Mouse (Mus musculus) heart, adult 2 months (tissue): ENCODE measurements at regions not wholly inside any gene's neighbourhood (a gene's known extent, or its start where the extent isn't known, plus 50 kb on each side); places are given as distances from the start of the nearest gene placed in this dataset.

Experiments used
- DNase-seq, 2 experiments: peaks; one replicate each; pipeline ENCODE4 v3.0.0; 2021
- H3K27ac ChIP-seq: fragments of 200-600 bp; 2 replicates; pipeline ENCODE4 v1.8.1; 2022
- H3K27me3 ChIP-seq: fragments of 200-500 bp; 2 replicates; pipeline ENCODE4 v1.6.1; 2012; ENCODE audit warnings: mild to moderate bottlenecking, low read length, inconsistent platforms, mixed read lengths; ENCODE audit not compliant: control insufficient read depth, insufficient read depth
- H3K36me3 ChIP-seq: fragments of 200-500 bp; 2 replicates; pipeline ENCODE4 v1.6.1; 2012; ENCODE audit warnings: low read length, inconsistent platforms; ENCODE audit not compliant: control insufficient read depth, insufficient read depth
- H3K4me1 ChIP-seq: fragments of 200-500 bp; 2 replicates; pipeline ENCODE4 v1.6.1; 2011; ENCODE audit warnings: low read length; ENCODE audit not compliant: control insufficient read depth, insufficient read depth
- H3K4me3 ChIP-seq: fragments of 200-600 bp; 2 replicates; pipeline ENCODE4 v1.8.1; 2022
- H3K79me2 ChIP-seq: fragments of 200-500 bp; replicated peaks from 2 replicates; pipeline ENCODE4 v1.6.1; 2012; ENCODE audit warnings: mild to moderate bottlenecking, inconsistent platforms, low read length, moderate library complexity, mixed read lengths; ENCODE audit not compliant: control insufficient read depth, insufficient read depth
- H3K9ac ChIP-seq: fragments of 200-500 bp; 2 replicates; pipeline ENCODE4 v1.6.1; 2012; ENCODE audit warnings: low read depth, mild to moderate bottlenecking, control low read depth, inconsistent platforms, low read length, mixed read lengths
- CTCF ChIP-seq: fragments of 200-600 bp; IDR thresholded peaks from 2 replicates; pipeline ENCODE4 v1.8.1; 2022; ENCODE audit warnings: antibody characterized with exemption, mild to moderate bottlenecking, moderate library complexity
- EP300 ChIP-seq: fragments of 200-500 bp; IDR thresholded peaks from 2 replicates; pipeline ENCODE4 v1.6.1; 2011; ENCODE audit warnings: low read depth, low read length, control low read depth; ENCODE audit not compliant: insufficient read depth
- POLR2A ChIP-seq: fragments of 200-500 bp; IDR thresholded peaks from 2 replicates; pipeline ENCODE4 v1.6.1; 2011; ENCODE audit warnings: mild to moderate bottlenecking, low read depth, low read length, control low read depth; ENCODE audit not compliant: insufficient read depth
- WGBS: fragments of 180-500 bp; shearing (Covaris S2); methylation state at CpG from one replicate; pipeline ENCODE4 v1.1.7; 2018; 5-methylcytosine and 5-hydroxymethylcytosine counted together
- intact Hi-C: fragments of 180-260 bp; cut with DNase I; formaldehyde crosslinking; loops from one replicate; pipeline ENCODE4 v1.15.1; 2025

- H3K79me2 ChIP-seq = no peaks in the 10 kb centered on the region
- H3K4me1 ChIP-seq = no peaks in the 10 kb centered on the region
- intact Hi-C loops = loop anchor here (1.0 to 10.0 kb wide), 5 partner anchors 262 to 443 kb away; partner anchors contain the start of gene Lrig1
- DNase-seq = peak in 1 of 2 experiments; percentile 19
- no peak overlapping the region for H3K9ac ChIP-seq
- H3K36me3 ChIP-seq = no peaks in the 10 kb centered on the region
- no peak overlapping the region for H3K27ac ChIP-seq
- H3K4me3 ChIP-seq = no peak overlapping the region
- WGBS = 6% methylated on average over 3 of the region's 3 CpGs
- TF ChIP-seq EP300 = no peak
- peak; percentile 88 for TF ChIP-seq CTCF
- H3K27me3 ChIP-seq = no peaks in the 10 kb centered on the region
Observed at GRCm38 (mm10) chr6:94966962-94967361, 150.1 kb upstream of the Kbtbd8 start.

GRCm38 (mm10) chr6:94963204-94963603 is 153.8 kb upstream of the Kbtbd8 start:
- no peak for DNase-seq
- TF ChIP-seq EP300 (no peak), CTCF (no peak), POLR2A (no peak)
- no peaks in the 10 kb centered on the region for H3K36me3 ChIP-seq
- no peak overlapping the region for H3K27ac ChIP-seq
- 78% methylated on average over 4 of the region's 4 CpGs for WGBS
- H3K79me2 ChIP-seq = no peaks in the 10 kb centered on the region
- intact Hi-C loops = loop anchor here (10.0 kb wide), 1 partner anchor 258 kb away; the partner anchor contains the start of gene Lrig1
- H3K4me1 ChIP-seq = no peaks in the 10 kb centered on the region
- no peak overlapping the region for H3K9ac ChIP-seq
- no peak overlapping the region for H3K4me3 ChIP-seq
- H3K27me3 ChIP-seq = no peaks in the 10 kb centered on the region

GRCm38 (mm10) chr6:94962411-94963087 is 154.5 kb upstream of the Kbtbd8 start:
- Histone ChIP-seq H3K4me3 (no peak overlapping the region), H3K27ac (no peak overlapping the region), H3K9ac (no peak overlapping the region), H3K36me3 (no peaks in the 10 kb centered on the region), H3K79me2 (no peaks in the 10 kb centered on the region), H3K4me1 (no peaks in the 10 kb centered on the region), H3K27me3 (no peaks in the 10 kb centered on the region)
- intact Hi-C loops = loop anchor here (10.0 kb wide), 1 partner anchor 258 kb away; the partner anchor contains the start of gene Lrig1
- TF ChIP-seq POLR2A = no peak
- WGBS = 34% methylated on average over 7 of the region's 7 CpGs
- DNase-seq = no peak

- H3K4me3 ChIP-seq = no peak overlapping the region
- no peak overlapping the region for H3K9ac ChIP-seq
- 73% methylated on average over 1 of the region's 1 CpGs for WGBS
- TF ChIP-seq POLR2A (no peak), CTCF (no peak), EP300 (no peak)
- no peaks in the 10 kb centered on the region for H3K4me1 ChIP-seq
- no peaks in the 10 kb centered on the region for H3K36me3 ChIP-seq
- no peak for DNase-seq
- H3K27me3 ChIP-seq = no peaks in the 10 kb centered on the region
- no peak overlapping the region for H3K27ac ChIP-seq
- no peaks in the 10 kb centered on the region for H3K79me2 ChIP-seq
- intact Hi-C loops = loop anchor here (10.0 kb wide), 1 partner anchor 257 kb away; the partner anchor contains the start of gene Lrig1
Observed at GRCm38 (mm10) chr6:94961821-94962220, 155.2 kb upstream of the Kbtbd8 start.

GRCm38 (mm10) chr6:94957990-94958389 is 159.1 kb upstream of the Kbtbd8 start:
- Histone ChIP-seq H3K27me3 (no peaks in the 10 kb centered on the region), H3K9ac (no peak overlapping the region), H3K4me1 (no peaks in the 10 kb centered on the region), H3K79me2 (no peaks in the 10 kb centered on the region), H3K4me3 (no peak overlapping the region), H3K27ac (no peak overlapping the region), H3K36me3 (no peaks in the 10 kb centered on the region)
- intact Hi-C loops = no loop called here
- WGBS = 52% methylated on average over 6 of the region's 6 CpGs
- DNase-seq = no peak
- TF ChIP-seq POLR2A (no peak), CTCF (no peak), EP300 (no peak)

- Histone ChIP-seq H3K27me3 (no peaks in the 10 kb centered on the region), H3K36me3 (no peaks in the 10 kb centered on the region), H3K27ac (no peak overlapping the region), H3K9ac (no peak overlapping the region), H3K4me1 (no peaks in the 10 kb centered on the region), H3K79me2 (no peaks in the 10 kb centered on the region), H3K4me3 (no peak overlapping the region)
- DNase-seq = no peak
- WGBS = 58% methylated on average over 6 of the region's 6 CpGs
- intact Hi-C loops = no loop called here
- TF ChIP-seq EP300 (no peak), CTCF (no peak), POLR2A (no peak)
Observed at GRCm38 (mm10) chr6:94957172-94957668, 159.8 kb upstream of the Kbtbd8 start.
